Mouse (Mus musculus) limb, embryonic 15.5 days (tissue): ENCODE results near the gene Gm20532. TPM values are rescaled to one million over a fixed set of nuclear protein-coding genes. Genes with fewer than 3 reads are reported as not detected.
A peak's percentile ranks its signal among the peaks of the same experiment; 100 is the strongest.

ENCODE experiments used
- ATAC-seq: fragments of 200-750 bp; cut with Nextera tagmentation; 2 replicates; pipeline ENCODE4 v1.8.0; 2017; ENCODE audit warnings: low read depth, moderate TSS enrichment; ENCODE audit not compliant: insufficient number of reproducible peaks, low FRiP score, low TSS enrichment
- H3K27ac ChIP-seq: fragments of 300-500 bp; sonication (generic); 2 replicates; pipeline ENCODE4 v1.5.1; 2015; ENCODE audit warnings: moderate library complexity, mild to moderate bottlenecking, inconsistent platforms
- H3K27me3 ChIP-seq: fragments of 300-500 bp; sonication (generic); 2 replicates; pipeline ENCODE4 v1.6.1; 2015; ENCODE audit warnings: inconsistent platforms
- H3K36me3 ChIP-seq: fragments of 300-500 bp; sonication (generic); 2 replicates; pipeline ENCODE4 v1.6.1; 2015; ENCODE audit warnings: inconsistent platforms
- H3K4me1 ChIP-seq: fragments of 300-500 bp; sonication (generic); 2 replicates; pipeline ENCODE4 v1.6.1; 2015; ENCODE audit warnings: inconsistent platforms
- H3K4me2 ChIP-seq: fragments of 300-500 bp; sonication (generic); 2 replicates; pipeline ENCODE4 v1.6.1; 2015; ENCODE audit warnings: mild to moderate bottlenecking, inconsistent platforms
- H3K4me3 ChIP-seq: fragments of 300-500 bp; sonication (generic); 2 replicates; pipeline ENCODE4 v1.5.1; 2015; ENCODE audit warnings: mild to moderate bottlenecking, inconsistent platforms
- H3K9ac ChIP-seq: fragments of 300-500 bp; sonication (generic); 2 replicates; pipeline ENCODE4 v1.6.1; 2015; ENCODE audit warnings: inconsistent platforms
- H3K9me3 ChIP-seq: fragments of 300-500 bp; sonication (generic); 2 replicates; pipeline ENCODE4 v1.6.1; 2016; ENCODE audit warnings: inconsistent platforms
- WGBS: fragments of 180-500 bp; shearing (Covaris S2); methylation state at CpG from one replicate; pipeline ENCODE4 v1.1.7; 2015; 5-methylcytosine and 5-hydroxymethylcytosine counted together
- polyA plus RNA-seq: library from polyadenylated mRNA; unstranded; fragments of >200 nt; fragmentation: Nextera tagmentation; extraction: Ambion mirVana; gene quantifications from 2 replicates; pipeline ENCODE4 v1.2.1, GENCODE M21; 2015

Gene Gm20532
- polyA plus RNA-seq, 1 experiment from 2014 or later = not detected

- Histone ChIP-seq H3K36me3 (no peaks in the 10 kb centered on the region), H3K9ac (peak within 1 kb of the TSS; percentile 93), H3K9me3 (no peaks in the 10 kb centered on the region), H3K4me1 (peaks cover 34% of the 10 kb centered on the region), H3K27me3 (no peaks in the 10 kb centered on the region), H3K4me2 (peak within 1 kb of the TSS; percentile 91), H3K4me3 (peak within 1 kb of the TSS; percentile 78), H3K27ac (peak within 1 kb of the TSS; percentile 47; the same call in 1 of the 2 replicates)
- peak; percentile 56; the same call in 1 of the 2 replicates for ATAC-seq
- under 1% methylated on average over 48 of the region's 70 CpGs for WGBS
Measured at GRCm38 (mm10) chr2:26627921-26628739, 41.7 kb downstream of the Gm20532 start, which contains the start of gene Fam69b. Gene Fam69b (plus strand): TSS chr2:26628457.

DNA sequence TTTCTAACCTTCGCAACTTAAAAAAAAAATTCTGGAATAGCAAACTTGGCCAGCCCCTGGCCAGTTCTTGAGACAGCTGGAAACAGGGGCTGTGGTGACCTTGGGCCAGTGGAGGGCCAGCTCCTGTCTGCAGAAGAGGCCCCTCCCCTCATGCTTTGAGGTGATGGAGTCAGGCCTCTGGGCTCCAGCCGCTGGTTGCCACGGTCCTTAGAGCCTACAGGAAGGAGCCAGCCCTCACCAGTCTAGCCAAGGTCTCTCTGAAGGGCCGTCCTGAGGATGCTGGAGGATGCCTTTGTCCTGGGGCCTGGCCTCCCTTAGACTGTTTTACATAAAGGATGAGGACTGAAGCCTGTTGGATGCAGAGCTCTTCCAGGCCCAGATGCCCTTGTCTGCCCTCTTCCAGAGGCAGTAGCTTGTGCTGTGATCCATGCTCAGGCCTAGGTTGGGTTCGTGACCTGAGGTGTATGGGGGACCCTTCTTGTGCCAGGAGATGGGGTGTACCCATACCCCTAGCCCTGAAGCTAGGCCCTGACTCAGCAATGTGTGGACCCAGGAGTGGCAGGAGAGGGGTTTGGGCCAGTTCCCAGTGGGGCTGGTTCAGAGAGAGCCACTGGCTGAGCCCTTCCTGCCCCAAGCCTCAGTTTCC, 42.5 kb downstream of the Gm20532 start:
- H3K4me2 ChIP-seq = peak overlapping the region; percentile 91
- H3K9me3 ChIP-seq = no peaks in the 10 kb centered on the region
- H3K4me3 ChIP-seq = peak overlapping the region; percentile 78
- peak overlapping the region; percentile 47; the same call in 1 of the 2 replicates for H3K27ac ChIP-seq
- peak overlapping the region; percentile 93 for H3K9ac ChIP-seq
- peaks cover 5% of the 10 kb centered on the region; the same call in 1 of the 2 replicates for H3K36me3 ChIP-seq
- peaks cover 34% of the 10 kb centered on the region for H3K4me1 ChIP-seq
- 19% methylated on average over 5 of the region's 5 CpGs for WGBS
- peak; percentile 33; the same call in 1 of the 2 replicates for ATAC-seq
- H3K27me3 ChIP-seq = no peaks in the 10 kb centered on the region

DNA sequence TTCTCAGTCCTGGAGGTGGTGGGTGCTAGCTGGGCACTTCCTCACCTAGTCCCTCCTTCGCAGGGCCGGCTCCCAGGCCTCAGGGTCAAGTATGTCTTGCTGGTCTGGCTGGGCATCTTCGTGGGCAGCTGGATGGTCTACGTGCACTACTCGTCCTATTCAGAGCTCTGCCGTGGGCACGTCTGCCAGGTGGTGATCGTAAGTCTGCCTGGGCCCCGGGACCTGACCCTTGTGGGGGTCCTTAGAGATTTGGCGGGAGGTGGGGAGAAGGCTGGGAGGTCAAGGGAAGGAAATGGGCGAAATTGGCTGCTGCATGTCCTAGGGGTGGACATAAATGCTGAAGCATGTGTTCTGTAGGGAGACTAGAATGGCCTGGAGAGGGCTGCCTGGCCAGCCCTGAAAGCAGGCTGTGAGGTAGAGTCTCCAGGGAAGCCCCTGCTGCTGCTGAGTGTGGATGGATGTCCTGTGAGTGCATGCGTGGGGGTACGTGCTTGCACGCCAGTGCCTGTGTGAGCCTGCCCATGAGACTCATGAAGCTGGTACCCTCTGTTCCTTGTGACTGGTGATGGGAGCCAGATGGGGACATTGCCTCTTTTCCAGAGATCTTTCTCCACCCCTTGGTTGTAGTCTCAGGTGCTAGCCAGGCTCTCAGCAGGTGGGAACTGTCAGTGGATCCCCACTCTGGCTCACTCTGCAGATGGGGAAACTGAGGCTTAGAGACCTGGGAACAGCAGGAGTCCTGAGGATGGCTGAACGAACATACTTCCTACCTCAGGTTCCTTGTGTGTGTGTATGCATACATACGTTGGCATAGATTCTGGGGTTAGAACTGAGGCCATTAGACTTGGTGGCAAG, 46.3 kb downstream of the Gm20532 start:
- H3K9ac ChIP-seq = no peak overlapping the region
- no peak for ATAC-seq
- no peak overlapping the region for H3K27ac ChIP-seq
- H3K9me3 ChIP-seq = no peaks in the 10 kb centered on the region
- peaks cover 42% of the 10 kb centered on the region for H3K36me3 ChIP-seq
- H3K27me3 ChIP-seq = no peaks in the 10 kb centered on the region
- peaks cover 37% of the 10 kb centered on the region for H3K4me1 ChIP-seq
- no peak overlapping the region for H3K4me2 ChIP-seq
- 70% methylated on average over 16 of the region's 16 CpGs for WGBS
- H3K4me3 ChIP-seq = no peak overlapping the region

- H3K9me3 ChIP-seq = no peaks in the 10 kb centered on the region
- no peak for ATAC-seq
- peaks cover 48% of the 10 kb centered on the region for H3K36me3 ChIP-seq
- H3K27ac ChIP-seq = no peak overlapping the region
- H3K4me1 ChIP-seq = peaks cover 40% of the 10 kb centered on the region
- H3K9ac ChIP-seq = no peak overlapping the region
- H3K27me3 ChIP-seq = no peaks in the 10 kb centered on the region
- WGBS = 68% methylated on average over 4 of the region's 4 CpGs
- no peak overlapping the region for H3K4me3 ChIP-seq
- H3K4me2 ChIP-seq = no peak overlapping the region
Measured at GRCm38 (mm10) chr2:26633953-26634530, 47.6 kb downstream of the Gm20532 start.

DNA sequence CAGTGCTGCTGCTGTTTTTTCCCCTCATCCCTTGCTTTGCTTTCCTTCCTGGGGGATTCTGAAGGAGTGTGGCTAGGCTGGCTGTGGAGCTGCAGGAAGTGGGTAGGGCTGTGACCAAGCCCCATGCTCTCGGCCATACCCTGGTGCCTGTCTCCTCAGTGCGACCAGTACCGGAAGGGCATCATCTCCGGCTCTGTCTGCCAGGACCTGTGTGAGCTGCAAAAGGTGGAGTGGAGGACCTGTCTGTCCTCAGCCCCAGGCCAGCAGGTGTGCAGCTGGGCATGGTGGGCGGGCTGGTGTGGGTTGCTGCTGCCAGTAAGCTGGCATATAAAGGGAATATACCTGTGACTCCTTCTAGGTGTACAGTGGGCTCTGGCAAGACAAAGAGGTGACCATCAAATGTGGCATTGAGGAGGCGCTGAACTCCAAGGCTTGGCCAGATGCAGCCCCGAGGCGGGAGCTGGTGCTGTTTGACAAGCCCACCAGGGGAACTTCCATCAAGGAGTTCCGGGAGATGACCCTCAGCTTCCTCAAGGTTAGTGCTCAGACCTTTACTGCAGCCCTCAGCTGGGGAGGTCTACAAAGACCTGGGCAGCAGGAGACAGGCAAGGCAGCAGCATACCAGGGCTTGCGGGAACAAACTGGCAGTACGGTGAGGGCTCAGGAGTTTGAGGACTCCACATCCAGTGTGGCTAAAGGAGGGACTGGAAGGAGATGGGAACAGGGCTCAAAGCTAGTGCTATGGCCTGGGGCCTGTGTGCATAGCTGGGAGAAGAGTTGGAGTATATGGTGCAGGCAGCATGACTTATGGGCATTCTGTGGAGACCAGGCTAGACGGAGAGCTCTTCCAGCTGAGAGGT, 48.4 kb downstream of the Gm20532 start:
- Histone ChIP-seq H3K27ac (peak overlapping the region; percentile 2; the same call in 1 of the 2 replicates), H3K9me3 (no peaks in the 10 kb centered on the region), H3K27me3 (no peaks in the 10 kb centered on the region), H3K4me3 (no peak overlapping the region), H3K36me3 (peaks cover 48% of the 10 kb centered on the region), H3K9ac (no peak overlapping the region), H3K4me1 (peaks cover 34% of the 10 kb centered on the region), H3K4me2 (no peak overlapping the region)
- 62% methylated on average over 12 of the region's 12 CpGs for WGBS
- ATAC-seq = no peak

DNA sequence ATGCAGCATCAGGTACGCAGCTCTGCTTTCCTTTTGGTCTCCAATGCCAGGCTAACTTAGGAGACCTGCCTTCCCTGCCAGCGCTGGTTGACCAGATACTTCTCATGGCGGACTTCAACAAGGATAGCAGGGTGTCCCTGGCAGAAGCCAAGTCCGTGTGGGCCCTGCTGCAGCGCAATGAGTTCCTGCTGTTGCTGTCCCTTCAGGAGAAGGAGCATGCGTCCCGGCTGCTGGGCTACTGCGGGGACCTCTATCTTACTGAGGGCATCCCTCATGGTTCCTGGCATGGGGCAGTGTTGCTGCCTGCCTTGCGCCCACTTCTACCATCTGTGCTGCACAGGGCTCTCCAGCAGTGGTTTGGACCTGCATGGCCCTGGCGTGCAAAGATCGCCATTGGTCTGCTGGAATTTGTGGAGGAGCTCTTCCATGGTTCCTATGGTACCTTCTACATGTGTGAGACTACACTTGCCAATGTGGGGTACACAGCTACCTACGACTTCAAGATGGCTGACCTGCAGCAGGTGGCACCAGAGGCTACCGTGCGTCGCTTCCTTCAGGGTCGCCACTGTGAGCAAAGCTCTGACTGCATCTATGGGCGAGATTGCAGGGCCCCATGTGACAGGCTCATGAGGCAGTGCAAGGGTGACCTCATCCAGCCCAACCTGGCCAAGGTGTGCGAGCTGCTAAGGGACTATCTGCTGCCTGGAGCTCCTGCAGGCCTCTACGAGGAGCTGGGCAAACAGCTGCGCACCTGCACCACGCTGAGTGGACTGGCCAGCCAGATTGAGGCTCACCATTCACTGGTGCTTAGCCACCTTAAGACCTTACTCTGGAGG, 49.3 kb downstream of the Gm20532 start:
- Histone ChIP-seq H3K9me3 (no peaks in the 10 kb centered on the region), H3K36me3 (peaks cover 48% of the 10 kb centered on the region), H3K4me1 (peaks cover 31% of the 10 kb centered on the region), H3K27ac (peak overlapping the region; percentile 2; the same call in 1 of the 2 replicates), H3K27me3 (no peaks in the 10 kb centered on the region), H3K9ac (no peak overlapping the region), H3K4me3 (no peak overlapping the region), H3K4me2 (no peak overlapping the region)
- WGBS = 75% methylated on average over 21 of the region's 21 CpGs
- no peak for ATAC-seq

DNA sequence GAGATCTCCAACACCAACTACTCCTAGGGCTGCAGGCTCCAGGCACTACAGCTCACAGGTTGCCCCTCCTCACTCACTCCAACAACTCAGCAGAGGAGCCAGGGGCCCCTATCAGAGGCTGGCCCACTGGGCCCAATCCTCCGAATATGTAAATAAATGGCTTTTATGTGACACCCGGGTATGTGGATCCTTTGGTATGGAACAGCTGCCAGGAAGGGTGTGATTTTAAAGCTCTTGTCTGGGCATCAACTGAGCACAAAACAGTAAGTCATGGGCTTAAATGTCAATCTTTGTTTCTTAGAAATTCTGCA, 49.8 kb downstream of the Gm20532 start:
- H3K36me3 ChIP-seq = peaks cover 48% of the 10 kb centered on the region
- no peaks in the 10 kb centered on the region for H3K9me3 ChIP-seq
- H3K9ac ChIP-seq = no peak overlapping the region
- ATAC-seq = no peak
- no peak overlapping the region for H3K4me3 ChIP-seq
- WGBS = 58% methylated on average over 2 of the region's 2 CpGs
- no peaks in the 10 kb centered on the region for H3K27me3 ChIP-seq
- no peak overlapping the region for H3K4me2 ChIP-seq
- peaks cover 30% of the 10 kb centered on the region for H3K4me1 ChIP-seq
- no peak overlapping the region for H3K27ac ChIP-seq

GRCm38 (mm10) chr2:26637316-26637932, 51.0 kb downstream of the Gm20532 start:
- Histone ChIP-seq H3K9ac (0 out of 2 replicates have a peak overlapping the region, but pooled peaks have one; percentile 4), H3K27ac (no peak overlapping the region), H3K4me1 (peaks cover 30% of the 10 kb centered on the region), H3K4me3 (0 out of 2 replicates have a peak overlapping the region, but pooled peaks have one; percentile 7), H3K4me2 (no peak overlapping the region), H3K27me3 (no peaks in the 10 kb centered on the region), H3K36me3 (peaks cover 48% of the 10 kb centered on the region), H3K9me3 (no peaks in the 10 kb centered on the region)
- ATAC-seq = no peak
- 76% methylated on average over 4 of the region's 4 CpGs for WGBS

GRCm38 (mm10) chr2:26638039-26638438, 51.6 kb downstream of the Gm20532 start:
- H3K4me2 ChIP-seq = peak overlapping the region; percentile 74
- H3K27me3 ChIP-seq = no peaks in the 10 kb centered on the region
- ATAC-seq = no peak
- H3K36me3 ChIP-seq = peaks cover 48% of the 10 kb centered on the region
- no peak overlapping the region for H3K27ac ChIP-seq
- no peaks in the 10 kb centered on the region for H3K9me3 ChIP-seq
- H3K4me1 ChIP-seq = peaks cover 30% of the 10 kb centered on the region
- WGBS = 79% methylated on average over 5 of the region's 5 CpGs
- peak overlapping the region; percentile 7; the same call in 1 of the 2 replicates for H3K4me3 ChIP-seq
- 0 out of 2 replicates have a peak overlapping the region, but pooled peaks have one; percentile 4 for H3K9ac ChIP-seq

GRCm38 (mm10) chr2:26638572-26638971, 52.1 kb downstream of the Gm20532 start:
- peaks cover 30% of the 10 kb centered on the region for H3K4me1 ChIP-seq
- H3K4me3 ChIP-seq = peak overlapping the region; percentile 69
- ATAC-seq = no peak
- H3K4me2 ChIP-seq = peak overlapping the region; percentile 74
- no peak overlapping the region; the same call in 1 of the 2 replicates for H3K9ac ChIP-seq
- 0 out of 2 replicates have a peak overlapping the region, but pooled peaks have one; percentile 7 for H3K27ac ChIP-seq
- no peaks in the 10 kb centered on the region for H3K27me3 ChIP-seq
- 66% methylated on average over 5 of the region's 5 CpGs for WGBS
- H3K9me3 ChIP-seq = no peaks in the 10 kb centered on the region
- H3K36me3 ChIP-seq = peaks cover 46% of the 10 kb centered on the region
